Mouse (Mus musculus) lung, postnatal 14 days (tissue): ENCODE results near the gene Als2.

Experiments
- DNase-seq: peaks from one replicate; pipeline ENCODE4 v3.0.0; 2021

Gene Als2

DNA sequence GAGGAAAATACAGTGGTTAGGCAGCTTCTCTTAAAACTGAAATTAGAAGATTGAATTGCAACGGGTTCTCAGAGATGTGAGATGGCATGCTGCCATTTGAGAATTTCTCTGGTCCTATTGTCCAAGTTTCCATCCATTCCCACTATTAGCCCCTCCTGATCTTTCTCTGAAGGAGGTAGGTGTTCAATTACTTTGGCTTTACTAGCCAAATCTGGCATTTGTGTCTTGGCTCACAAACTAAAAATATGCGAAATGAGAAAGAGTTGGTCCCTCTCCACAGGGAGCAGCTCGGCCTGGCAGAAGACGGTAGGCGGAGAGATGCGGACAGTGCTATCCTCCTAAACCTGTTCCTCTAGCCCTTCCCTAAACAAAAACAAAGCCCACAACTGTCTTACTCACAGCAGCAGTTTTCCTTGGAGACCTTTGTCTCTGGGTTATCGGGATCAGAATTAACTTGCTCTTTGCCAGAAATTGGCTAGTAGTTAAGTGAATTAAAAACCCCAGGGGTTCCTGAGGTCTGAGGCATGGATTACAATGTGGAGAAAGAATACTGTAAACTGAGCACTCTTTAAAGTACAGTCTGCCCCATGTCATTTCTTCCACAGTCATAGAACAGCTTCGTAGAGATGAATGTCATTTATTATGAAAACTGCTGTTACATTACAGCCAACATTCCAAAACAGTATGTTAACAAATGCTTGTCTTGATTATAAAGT lies 74.6 kb downstream of the Als2 start:
- no peak for DNase-seq

DNA sequence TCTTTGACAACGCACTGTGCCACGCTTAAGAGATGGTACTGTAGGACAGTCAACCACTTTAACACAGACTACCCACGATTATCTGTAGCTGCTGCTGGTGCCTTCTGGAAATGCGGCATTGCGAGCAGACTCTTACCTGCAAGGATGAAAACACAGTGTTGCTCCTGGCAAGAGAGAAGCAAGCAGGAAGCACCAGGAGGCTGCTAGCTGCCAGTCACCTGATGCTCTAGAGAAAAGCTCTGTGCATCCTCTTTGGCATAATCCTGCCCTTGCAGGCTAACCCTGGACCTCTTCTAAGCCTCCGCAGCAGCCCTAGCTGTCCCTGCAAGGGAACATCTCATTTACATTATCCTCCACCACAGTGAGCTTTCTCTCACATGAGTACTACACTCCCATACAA lies 75.6 kb downstream of the Als2 start:
- no peak for DNase-seq

DNA sequence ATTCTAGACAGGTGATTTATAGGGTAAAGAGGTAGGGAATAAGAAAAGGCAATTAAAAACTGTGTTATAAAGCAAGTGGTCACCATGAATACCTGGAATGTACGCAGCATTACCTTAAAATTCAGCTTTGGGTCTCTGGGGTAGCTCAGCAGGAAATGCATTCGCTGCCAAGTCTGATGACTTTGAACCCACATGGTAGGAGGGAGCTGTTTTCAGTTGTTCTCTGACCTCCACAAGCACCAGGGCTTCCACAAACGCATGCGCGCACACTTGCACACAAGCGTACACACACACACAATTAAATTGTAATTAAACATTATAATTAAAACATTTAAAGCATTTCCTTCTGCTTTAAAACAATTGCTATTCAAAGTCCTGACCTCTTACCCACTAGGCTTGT lies 76.2 kb downstream of the Als2 start:
- no peak for DNase-seq

DNA sequence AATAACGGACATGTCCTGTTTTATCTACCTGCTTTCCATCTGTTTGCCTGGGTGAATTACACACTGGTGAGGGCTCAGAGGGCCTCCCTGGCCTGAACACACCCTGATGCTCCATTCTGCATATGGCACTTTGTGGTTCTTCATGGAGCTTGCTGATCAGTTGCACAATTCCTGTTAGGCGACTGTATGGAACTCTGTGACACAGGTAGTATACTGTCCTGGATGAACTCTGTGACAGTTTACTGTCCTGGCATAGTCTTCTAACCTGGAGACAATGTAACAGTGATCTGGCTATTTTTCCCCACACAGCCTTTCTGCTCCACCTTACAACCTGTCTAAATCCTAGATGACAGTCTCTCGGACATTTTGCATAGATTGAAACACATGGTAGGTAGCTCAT lies 77.9 kb downstream of the Als2 start:
- no peak for DNase-seq

DNA sequence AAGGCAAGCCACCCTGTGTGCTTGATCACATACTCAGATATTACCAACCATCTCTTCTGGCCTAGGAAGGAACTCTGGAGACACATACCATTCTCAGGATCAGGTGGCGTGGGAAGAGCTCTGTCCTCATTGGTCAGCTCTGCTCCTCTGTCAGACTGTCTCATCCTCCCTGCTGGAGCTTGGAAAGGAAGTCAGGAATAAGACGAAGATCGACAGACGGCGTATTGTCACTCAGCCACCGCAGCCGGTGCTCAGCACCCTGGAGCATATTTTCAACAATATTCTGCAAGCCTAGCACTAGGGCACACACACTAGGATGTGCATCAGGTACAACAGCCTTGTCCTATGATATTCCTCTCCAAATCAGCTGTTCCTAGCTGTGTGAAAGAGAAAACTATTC lies 78.5 kb downstream of the Als2 start:
- DNase-seq, result no peak

DNA sequence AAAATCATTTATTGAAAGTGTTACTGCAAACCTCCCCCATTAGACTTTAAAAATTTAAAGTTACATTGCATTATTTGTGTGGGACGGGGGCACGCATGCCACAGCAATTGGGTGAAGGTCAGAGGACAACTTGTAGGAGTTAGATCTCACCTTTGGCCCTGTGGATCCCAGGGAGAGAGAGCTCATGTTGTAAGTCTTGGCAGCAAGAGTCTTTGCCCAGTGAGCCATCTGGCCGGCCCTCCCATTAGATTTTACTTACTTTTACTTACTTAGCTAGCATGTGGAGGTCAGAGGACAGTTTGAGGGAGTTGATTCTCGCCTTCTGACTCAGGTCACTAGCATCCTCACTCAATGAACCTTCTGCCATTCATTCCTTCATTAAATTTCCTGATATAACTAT lies 79.2 kb downstream of the Als2 start:
- DNase-seq, result no peak

DNA sequence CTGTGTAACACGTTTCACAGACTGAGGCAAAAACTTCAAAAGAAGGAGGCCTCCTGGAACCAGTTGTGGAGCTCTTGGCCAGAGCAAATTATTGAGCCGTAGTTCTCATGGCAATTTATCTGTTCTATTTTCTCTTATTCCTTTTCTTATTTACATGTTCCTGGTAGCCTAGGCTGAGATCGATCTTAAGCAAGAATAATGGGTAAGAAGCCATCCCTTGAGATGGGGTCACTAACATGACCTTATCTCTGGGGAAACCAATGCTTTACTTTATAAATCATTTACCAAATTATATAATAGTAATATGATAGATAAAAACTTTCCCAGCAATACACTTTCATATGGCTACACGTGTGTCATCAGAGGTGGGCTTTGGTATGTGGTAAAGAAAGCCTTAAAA lies 84.7 kb downstream of the Als2 start:
- no peak for DNase-seq

DNA sequence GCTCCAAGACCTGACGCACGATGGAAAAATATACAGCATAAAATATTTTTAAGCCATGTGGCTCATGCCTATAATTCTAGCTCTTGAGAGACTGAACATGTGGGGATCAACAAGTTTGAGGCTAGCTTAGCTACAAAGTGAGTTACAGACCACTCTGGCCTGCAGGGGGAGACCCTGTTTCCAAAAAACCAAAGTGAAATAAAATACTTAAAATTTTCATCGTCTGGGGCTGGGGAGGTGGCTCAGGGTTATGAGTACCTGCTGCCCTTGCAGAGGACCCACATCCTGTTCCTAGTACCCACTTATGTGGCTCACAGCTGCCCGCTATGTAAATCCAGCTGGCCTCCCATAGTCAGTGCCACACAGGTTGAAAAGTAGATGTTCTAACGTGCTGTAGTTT lies 86.5 kb downstream of the Als2 start:
- DNase-seq, result no peak

DNA sequence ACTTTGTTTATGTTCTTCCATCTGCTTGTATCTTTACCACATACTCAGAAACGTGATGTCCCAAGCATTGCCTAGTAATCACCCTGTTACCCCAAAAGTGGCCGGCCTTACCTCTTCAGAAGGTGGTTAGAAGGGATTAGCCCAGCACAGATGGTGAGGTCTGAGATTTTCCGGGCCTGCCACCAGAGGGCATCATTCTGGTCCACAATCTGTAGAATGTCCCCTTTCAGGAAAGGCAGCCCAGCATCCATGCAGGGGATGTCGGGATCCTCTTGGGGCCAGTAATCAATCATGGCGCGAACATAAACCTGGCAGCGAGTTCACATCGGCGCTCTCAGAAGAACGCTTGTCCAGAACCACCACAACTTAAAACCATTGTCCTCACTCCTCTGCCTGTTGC lies 92.5 kb downstream of the Als2 start:
- peak; percentile 63 for DNase-seq

DNA sequence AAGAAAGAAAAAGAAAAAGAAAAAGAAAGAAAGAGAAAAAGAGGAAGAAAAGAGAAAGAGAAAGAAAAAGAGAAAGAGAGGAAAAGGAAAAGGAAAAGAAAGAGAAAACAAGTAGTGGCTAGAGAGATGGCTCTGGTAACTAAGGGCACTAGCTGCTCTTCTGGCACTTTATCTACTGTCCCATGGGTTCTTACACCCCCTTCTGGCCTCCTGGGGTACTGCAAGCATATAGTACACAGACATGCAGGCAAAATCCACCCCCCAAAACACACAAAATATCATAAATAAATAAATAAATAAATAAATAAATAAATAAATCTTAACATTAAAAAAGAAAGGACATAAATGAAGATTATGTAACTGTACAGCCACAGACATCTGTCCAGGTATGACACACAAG lies 94.2 kb downstream of the Als2 start:
- DNase-seq, result peak; percentile 82

DNA sequence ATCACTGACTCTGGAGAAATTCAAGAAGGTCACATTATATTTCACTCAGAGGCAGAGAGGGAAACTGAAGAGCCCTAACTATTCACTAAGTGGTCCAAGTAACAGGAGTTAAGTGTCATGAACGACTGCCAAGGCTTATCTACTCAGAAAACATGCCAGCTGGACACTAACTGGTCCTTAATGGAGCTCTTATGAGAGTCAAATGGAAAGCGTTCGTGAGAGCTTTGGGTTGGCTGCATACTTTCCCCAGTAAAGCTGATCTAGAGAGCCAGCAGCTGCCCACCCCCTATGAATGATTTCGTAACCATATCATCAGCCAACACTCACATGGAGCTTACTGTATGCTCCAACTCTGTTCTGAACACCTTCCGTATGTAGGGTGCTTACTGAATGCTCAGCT lies 102.6 kb downstream of the Als2 start:
- DNase-seq, result peak; percentile 56

DNA sequence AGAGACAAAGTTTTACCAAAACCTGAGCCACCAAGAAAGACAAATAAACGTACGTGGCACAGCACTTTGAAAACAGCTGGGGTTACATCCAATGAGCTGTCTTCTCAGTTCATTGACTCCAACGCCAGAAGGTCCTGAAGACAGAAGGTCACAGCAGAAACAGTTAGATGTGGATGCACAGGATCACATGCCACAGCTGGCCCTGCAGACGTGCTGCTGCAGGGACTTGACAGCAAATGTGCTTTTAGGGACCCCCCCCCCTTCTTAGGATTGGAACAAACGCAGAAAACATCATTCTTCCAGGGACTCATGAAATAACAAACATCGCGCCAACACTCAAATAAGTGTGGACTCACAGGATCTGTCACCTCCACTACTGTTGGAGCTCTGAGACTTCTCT lies 108.2 kb downstream of the Als2 start:
- no peak for DNase-seq

DNA sequence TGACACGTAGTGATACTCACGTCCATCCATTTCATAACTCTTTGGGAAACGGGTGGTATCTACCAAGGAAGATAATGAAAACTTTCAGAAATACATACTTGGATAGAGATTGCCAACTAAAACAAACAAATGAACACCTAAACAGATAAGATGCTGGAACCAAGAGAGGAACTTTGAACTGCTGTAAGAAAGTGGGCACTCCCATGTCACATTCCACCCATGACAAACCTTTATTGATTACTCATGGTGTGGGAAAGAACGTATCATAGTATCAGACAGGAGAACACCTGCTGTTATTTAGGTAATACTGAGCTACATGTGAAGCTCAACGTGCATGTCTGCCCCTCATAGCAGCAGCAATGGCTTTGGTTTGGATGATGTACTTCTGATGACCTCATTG lies 111.5 kb downstream of the Als2 start:
- DNase-seq, result no peak

DNA sequence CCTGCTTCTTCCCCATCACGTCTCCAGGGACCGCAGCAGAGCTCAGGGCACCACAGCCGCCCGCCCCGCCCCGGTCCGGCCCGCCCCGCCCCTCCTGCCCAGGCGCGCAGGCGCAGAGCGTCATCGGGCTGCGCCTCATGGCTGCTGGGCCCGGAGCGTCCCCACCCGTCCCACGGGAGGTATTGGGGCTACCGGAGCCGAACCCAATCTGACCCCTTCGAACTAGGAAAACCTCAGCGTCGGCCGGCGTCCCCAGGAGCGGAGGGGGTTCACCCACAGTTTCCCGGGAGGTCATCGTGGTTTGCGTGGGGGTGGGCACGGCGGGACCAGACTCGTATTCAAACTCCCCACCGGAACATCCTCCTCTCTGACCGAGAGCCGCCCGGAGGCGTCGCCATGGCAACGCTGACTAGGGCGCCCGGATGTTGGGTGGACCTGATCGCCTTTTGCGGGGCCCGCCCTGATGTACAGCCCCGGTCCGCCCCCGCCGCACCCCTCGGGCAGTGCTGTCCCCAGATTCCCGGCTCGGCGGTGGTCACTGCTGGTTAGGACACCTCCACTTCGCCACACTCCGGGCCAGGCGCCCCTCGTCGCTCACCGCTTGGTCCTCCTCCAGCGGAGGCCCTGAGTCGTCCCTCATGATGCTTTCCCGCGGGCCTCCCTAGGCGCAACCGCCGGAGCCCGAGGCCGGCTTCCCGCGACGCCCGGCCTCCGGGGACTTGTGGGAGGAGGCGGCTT lies 117.1 kb downstream of the Als2 start, which contains the start of gene Tmem237:
Tmem237 (minus strand) TSS at position 689 of the 738 bp plus-strand sequence.
- DNase-seq, result peak; percentile 93
